Mouse (Mus musculus) megakaryocyte, adult 5-6 weeks (primary cell): ENCODE results near the gene Zfp91. TPM values are rescaled to one million over a fixed set of nuclear protein-coding genes. Genes with fewer than 3 reads are reported as not detected.
A peak's percentile ranks its signal among the peaks of the same experiment; 100 is the strongest.

ENCODE experiments used
- ATAC-seq: 2 replicates; pipeline ENCODE4 v1.8.0; 2016; ENCODE audit warnings: mild to moderate bottlenecking, inconsistent platforms; ENCODE audit not compliant: poor library complexity, severe bottlenecking
- total RNA-seq, 2 experiments: library from RNA; stranded (forward) in 1 of 2; stranded (reverse) in 1 of 2; fragments of 153-499, 151-499 nt in 1 of 2; fragments of 221-1000, 200-1000 nt in 1 of 2; gene quantifications; 2 replicates each; pipeline versions ENCODE4 v1.2.3 to v1.2.4; 2015 to 2017

Zfp91 gene
- 56.9 and 61.3 TPM in 2 replicates for total RNA-seq (2015)
- total RNA-seq (2017): 72.9 and 88.1 TPM in 2 replicates

DNA sequence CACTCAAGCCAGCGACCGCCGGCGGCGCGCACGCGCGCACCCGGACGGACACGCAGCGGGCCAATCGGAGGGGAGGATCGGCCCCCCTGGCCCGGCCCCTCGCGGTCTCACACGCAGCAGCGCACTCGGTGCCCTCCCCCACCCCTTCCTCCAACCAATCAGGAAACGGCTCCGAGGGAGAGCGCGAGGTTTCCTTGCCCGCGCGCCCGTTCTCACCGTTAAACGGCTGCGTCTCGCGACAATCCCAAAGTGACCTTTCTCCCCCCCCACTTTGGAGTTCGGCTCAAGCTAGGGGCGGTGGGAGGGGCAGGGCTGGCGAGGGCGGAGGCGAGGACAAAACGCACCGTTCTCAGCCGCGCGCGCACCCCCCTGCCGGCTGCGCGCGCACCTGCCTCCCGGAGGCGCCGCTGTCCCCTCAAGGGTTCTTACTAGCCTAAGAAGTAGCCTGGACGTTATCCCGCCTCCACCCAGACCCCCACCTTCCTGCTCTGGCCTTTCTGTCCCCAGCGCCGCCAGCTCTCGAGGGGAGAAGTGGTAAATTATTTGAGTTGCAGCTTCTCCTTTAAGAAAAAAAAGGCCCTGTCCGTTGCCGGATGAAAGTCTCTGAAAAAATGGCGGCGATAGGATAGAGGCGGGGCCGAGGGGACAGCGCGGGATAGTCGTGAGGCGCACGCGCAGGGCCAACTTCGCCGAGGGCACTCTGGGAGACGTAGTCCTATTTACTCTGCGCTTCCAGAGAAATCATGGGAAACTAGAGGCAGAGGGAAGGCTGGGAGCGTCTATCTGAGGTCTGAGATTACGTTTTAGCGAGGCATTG is at the start of gene Zfp91, which contains the start of gene Lpxn:
Zfp91 (minus strand) TSS at position 616 of the 817 bp plus-strand sequence.
Lpxn (plus strand) TSS at position 683 of the 817 bp plus-strand sequence.
- ATAC-seq: peak; percentile 67

DNA sequence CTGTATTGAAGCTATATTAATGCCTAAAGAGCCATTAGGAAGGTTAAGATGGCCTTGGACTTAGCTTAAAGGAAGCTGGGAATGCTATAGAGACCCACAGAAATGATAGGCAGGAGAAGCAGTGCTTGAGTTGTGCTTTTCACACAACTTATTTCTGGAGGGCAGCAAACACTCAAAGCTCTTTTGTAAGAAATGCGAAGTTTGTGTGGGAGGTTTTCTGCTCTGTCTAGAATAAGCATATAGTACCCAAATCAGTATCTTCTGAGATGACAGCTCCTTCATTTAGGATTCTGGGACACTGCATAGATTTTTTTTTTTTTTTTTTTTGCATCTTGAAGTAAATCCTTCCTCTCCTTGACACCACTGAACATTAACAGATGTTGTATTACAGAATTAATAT is 42.6 kb upstream of the Zfp91 start:
- ATAC-seq: no peak

DNA sequence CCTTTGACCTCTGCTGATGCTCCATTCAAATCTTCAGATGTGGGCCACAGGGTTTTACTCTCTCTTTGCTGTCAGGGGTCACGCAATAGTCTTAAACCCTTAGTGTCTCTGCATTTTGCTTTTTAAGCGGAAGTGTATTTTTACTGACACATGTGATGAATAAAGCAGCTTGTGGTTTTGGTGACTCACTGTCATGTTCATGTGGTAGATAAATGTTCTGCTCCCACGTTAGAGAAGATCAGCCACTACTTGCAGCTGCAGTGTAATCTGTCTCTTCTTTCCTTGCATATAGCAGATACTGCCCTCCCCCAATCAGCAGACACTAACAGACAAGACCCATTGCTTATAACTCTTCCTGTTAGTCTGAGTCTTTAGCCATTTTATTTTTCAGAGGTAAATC is 37.7 kb upstream of the Zfp91 start:
- ATAC-seq: peak; percentile 97

DNA sequence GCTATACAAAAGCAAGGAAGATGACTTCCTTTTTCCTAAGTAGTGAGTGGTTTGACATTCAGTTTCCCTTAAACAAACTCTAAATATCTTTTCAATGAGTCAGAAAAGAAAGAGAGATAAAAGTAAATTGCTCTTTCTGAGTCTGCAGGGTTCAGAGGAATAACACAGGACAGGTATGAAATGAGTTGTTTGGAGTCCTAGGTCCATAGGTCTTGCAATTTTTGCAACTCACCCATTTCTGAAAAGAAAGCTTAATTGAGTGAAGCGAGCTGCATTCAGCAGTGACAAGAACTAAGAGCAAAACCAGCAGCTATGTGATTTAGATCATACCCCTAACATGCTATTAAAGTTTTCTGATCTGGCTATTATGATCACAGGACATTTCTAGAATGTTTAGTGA is 35.6 kb upstream of the Zfp91 start:
- ATAC-seq: no peak

DNA sequence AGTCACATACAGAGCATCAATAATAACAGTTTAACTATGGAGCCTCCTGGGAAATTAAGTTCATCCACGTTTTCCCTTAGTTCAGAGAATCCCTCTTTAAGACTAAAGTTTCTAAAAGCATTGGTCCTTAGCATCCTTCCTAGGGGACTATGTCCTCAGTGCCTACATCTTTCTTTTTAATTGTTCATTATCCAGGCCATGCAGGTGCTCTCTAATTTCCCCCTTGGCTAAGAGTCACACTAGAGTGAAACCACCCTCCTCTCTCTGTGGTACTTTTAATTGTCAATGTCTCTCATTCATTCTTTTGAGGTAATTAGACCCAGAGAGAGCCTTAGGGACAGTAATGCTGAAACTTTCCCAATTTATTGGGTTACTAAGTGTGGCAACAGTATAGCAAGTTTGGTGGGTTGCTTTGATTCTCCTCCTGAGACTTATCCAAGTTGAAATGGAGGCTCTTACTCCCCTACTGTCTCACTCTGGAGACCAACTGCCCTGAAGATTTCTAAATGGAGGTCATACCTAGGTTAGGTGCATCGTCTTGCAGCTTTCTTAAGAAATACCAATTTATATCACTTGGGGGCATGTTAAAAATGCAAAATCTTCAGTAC is 35.0 kb upstream of the Zfp91 start:
- ATAC-seq: no peak

DNA sequence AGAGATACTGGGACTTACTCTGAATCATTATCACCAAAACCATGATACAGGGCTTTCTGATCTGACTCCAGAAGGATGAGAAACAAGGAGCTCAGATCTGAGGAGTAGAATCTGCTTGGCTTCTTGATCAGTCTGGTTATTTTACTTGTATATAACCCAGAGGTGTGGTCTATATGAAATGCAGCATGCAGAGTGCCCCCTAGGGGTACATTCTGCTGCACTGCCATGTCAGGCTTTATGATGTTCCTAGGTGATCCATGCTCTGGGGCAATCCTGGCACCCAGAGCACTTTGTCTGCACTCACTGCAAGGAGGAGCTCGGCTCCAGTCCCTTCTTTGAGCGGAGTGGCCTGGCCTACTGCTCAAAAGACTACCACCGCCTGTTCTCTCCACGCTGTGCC is 28.6 kb upstream of the Zfp91 start:
- ATAC-seq: no peak

DNA sequence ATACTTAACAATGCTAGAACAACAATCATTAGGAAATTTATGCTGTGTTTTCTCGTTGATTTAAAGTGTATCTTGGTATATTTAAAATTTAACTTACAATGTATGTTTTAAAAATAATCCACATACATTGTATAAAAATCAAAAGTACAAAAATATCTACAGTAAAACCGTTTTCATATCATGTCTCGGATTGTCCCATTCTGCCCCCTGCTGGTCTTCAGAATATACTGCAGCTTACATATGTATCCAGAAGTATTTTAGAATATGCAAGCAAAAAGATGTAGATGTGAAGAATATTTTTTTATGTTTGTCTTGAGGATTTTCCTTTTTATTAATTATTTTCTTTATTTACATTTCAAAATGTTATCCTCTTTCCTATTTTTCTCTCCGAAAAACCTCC is 24.5 kb upstream of the Zfp91 start:
- ATAC-seq: peak; percentile 63

DNA sequence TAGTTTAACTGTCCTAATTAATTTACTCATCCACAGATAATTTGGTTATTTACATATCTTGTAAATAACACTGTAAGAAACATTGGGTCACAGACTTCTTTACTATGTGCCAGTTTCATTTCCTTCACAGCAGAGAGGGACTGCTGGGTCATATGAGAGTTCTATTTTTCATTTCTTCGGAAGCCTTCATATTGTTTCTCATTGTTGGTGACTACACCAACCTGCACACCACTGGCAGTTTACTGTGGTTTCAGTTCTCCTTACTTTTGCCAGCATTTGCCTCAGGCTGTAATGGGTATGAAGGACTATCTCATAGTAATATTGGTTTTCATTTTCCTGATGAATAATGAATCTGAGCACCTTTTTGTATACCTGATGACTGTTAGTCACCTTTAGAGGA is 22.6 kb upstream of the Zfp91 start:
- ATAC-seq: peak; percentile 87

DNA sequence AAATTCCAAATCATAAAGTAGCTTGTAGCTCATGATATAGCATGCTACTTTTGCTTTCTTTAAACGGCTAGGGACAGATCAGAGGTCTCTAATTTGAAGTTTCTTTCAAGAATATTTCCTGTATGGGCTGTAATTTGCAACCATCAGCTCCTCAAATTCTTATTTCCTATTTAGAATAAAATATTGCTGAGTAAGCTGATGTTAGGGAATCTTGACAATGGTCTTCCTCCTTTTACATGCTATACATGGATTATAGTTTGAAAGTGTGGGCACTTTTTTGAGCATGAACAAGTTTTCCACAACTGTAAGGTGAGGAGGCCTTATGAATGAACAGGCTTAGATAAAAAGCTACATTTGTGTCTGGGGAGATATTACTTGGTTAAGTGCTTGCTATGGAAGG is 18.0 kb upstream of the Zfp91 start:
- no peak for ATAC-seq

DNA sequence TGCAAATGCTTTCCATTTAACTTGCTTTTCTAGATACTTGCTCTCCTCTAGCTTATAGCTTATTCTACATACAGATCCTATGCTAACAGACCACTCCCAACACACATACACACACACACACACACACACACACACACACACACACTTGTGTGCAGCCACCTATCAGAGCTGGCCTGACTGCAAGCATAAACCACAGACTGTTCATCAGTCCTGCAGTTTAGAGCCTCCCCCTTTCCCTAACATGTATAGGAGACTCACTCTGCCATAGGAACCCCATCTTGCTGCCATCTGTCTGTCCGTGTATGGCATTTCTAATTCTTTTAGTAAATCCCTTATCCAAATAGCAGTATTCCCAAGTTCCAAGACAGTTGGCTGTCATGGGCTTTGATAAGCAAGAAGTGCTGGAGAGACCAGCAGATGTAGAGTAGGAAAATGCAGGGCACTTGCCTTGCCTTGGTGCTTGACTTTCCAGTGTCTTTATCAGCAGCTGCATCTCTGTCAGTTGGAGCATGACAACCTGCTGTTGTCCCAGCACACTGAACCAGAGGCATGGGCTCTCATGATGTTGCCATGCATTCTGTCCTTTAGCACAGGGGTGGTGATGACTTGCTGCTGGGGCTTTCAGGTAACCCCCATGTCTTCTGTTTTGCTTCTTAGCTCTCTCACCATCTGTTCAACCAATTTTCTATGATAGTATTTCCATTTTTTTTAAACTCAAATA is 16.9 kb upstream of the Zfp91 start:
- no peak for ATAC-seq

DNA sequence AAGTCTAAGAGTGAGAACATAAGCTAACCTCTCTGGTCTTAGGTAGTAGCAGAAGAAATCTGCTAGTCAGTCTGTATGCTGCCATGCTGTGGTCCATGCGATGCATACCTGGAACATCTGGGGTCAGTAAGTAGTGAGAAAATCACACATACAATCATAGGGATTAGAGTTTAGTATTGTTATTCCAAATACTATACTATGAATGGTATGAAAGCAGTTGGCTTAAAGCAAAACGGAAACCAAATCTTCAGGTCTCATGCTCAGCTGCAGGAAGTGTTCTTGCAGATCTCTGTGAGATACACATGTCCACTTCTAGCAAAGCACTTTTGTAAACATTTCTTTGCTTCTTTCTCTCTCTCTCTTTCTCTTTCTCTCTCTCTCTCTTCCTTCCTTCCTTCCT is 10.3 kb upstream of the Zfp91 start:
- no peak for ATAC-seq

DNA sequence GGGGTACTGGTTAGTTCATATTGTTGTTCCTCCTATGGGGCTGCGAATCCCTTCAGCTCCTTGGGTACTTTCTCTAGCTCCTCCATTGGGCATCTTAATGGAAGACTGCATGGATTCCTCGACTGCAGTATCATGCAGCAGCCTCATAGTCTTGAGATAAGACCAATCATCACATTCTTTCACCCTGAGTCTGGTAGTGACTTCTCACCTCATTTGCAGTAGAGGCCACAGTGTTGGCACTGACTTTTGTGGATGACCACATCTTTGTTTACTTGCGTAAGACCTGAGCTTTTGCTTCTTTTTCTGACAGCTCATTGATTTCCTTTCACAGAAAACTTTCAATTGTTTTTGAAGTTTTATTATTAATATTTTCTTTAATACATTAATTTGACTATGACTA is 9.8 kb upstream of the Zfp91 start:
- peak; percentile 62 for ATAC-seq

DNA sequence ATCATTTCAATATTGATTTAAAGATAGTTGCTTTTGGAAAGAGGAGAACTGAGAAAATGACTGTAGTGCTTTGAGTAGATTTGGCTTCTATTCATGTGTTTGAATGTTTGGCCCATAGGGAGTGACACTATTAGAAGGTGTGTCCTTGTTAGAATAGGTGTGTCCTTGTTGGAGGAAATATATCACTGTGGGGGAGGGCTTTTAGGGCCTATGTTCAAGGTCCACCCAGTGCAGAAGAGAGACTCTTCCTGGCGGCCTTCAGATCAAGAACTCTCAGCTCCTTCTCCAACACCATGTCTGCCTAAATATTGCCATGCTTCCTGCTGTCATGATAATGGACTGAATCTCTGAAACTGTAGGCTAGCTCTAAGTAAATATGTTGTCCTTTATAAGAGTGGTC is 8.3 kb upstream of the Zfp91 start:
- no peak for ATAC-seq

DNA sequence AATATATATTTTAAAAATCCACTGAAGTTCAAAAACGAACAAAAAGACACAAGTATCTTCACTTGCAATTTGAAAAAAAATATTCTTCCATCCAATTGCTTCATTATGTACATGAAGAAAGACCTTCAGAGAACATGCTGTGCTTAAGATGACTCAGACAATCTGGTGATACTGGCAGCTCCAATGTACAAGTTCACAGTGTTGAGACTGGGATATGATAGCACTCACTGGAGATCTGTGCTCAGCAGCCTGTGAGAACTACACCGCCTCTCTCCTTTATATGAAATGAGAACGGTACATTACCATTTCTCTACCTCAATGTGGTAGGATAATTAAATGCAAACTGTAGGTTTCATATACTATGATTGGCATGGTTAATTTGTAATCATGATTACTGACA is 6.9 kb upstream of the Zfp91 start:
- no peak for ATAC-seq

DNA sequence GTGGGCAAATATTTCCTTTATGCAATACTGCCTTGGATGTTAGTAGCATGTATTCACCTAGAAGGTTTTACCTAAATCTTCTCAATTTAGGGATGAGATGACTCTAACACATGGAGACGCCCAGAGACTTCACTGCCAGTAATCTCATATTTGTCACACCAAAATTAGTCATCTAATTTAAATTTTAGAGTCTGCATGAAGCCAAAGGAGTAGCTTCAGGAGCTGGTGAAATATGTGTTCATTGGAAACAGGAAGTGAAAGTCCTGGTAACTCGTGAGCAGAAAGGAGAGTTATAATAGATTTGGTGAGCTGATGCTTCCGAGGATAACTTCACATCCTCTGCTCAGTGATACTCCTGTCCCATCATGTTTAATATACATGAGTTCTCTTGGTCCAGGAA is 5.1 kb upstream of the Zfp91 start:
- ATAC-seq: peak; percentile 43

DNA sequence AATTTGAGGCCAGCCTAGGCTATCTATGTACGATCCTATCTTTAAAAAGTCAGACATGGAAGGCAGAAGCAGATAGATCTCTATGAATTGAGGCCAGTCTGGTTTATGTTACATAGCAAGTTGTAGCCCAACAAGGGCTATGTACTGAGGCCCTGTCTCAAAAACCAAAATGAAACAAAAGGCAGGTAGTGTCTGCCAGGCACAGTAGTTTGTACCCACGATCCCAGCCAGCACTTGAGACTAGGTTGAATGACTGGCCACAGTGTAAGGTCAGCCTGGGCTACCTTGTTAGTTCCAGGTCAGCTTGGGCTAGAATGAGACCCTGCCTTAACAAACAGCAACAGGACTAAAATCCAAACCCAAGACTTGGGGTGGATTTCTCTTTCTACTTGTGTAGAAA is 4.7 kb upstream of the Zfp91 start:
- ATAC-seq: no peak

DNA sequence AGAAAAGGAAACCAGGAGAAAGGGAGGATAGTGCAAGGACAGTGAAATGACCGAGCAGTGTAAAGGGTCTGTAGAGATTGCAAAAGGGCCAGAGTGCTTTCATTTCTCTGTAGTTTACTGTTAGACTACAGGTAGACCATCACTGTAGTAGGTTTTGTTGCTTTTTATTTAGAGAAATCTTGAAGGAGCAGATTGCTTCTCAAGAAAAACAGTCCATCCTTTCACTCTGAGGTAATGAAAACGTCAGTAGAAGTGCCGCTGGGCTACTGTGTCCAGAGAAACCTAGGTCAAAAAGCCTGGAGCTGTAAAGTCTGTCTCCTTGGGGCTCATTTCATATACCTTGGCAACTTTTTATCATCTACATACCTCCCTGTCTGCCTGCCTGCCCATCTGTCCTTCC is 3.2 kb upstream of the Zfp91 start:
- ATAC-seq: no peak

DNA sequence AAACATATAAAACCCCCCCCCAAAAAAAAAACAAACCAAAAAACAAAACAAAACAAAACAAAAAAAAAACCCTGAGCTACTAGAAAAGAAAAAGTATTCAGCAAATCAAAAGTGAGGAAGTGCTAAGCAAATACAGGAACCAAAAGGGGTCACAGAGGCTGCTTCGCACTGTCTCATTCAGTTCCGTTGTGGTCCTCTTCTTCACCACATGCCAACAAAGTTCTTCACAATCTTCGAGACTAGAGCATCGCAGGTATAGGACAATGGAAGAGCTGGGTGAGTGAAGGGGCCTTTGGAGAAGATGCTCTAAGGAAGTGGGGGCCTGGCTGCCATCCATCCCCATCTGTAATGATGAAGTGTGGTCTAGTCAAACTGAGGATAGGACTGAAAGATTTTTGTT is 2.5 kb upstream of the Zfp91 start:
- peak; percentile 12; the same call in 1 of the 2 replicates for ATAC-seq

DNA sequence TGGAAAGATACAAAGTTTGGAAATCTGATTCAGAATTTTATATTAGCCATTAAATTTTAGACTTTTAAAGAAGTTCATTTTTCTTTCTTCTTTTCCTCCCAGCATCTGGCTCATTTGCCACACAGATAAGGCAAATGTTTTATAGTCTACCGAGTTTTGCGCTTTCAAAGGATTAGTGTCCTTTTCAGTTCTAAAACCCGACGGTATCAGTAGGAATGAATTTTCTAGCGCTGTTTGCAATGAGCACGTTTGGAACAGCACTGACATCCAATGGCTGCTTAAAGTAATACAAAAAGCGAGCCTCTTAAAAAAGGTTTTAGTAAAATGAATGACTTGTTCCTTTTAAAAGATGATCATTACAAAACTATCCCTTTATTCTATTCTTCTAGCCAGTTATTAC is 1.1 kb upstream of the Zfp91 start:
- no peak for ATAC-seq

DNA sequence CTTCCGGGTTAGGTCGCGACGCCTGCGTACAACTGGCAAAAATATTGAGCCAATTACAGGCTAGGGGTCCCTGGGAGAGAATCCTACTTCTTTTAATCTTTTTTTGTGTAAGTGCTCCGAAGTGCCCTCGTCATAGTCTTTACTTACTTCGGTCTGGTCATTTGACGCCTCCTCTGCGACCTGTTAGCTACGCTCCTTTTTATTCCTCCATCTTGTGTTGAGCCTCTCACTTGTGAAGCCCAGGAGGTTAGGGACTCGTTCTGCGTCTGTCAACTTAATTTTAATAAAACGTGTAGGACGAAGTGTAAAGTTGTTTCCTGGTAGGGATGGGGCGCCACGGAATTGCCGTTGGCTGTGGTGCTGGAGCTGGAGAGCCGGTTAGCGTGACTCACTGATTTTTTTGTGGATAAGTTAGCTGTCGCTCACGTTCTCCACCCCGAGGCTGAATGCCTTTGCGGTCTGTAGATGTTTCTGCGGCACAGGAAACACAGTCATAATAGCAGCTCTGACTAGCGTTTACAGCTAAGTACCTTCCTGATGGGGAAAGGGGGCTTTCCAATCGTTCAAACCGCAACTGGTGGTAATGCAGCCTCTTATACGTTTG is 504 bp upstream of the Zfp91 start:
- ATAC-seq: peak; percentile 28

DNA sequence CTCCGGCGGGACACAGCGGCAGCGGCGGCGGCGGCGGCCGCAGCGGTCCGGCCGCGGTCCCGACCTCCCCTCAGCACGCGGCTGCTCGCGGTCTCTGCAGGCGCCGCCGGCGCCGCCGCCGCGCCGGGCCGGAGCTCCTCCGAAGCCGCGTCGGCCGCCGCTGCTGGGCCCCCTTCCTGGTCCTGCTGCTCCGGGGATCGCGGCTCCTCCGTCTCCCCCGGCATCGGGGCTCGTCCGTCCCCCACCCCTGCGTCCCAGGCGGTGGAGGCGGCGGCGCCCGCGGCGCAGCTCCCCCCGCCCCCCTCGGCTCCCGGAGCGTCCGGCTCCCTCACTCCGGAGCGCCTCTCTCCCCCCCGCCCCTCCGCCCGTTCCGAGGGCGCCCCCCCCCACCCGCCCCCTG is 816 bp downstream of the Zfp91 start:
- no peak for ATAC-seq
